Mouse (Mus musculus): ENCODE results near the gene Nudt22. TPM values are rescaled to one million over a fixed set of nuclear protein-coding genes. Genes with fewer than 3 reads are reported as not detected.

Nudt22 gene
- polyA plus RNA-seq, 1 experiment from 2014 or later, result 20.1 TPM

GRCm38 (mm10) chr19:6980381-6981093 is 15.4 kb downstream of the Nudt22 start, which contains the start of gene Fkbp2:
Gene Fkbp2 (minus strand): TSS chr19:6980501.
- Histone ChIP-seq H3K4me1 (peaks cover 44% of the 10 kb centered on the region), H3K27me3 (no peaks in the 10 kb centered on the region), H3K4me2 (replicated peaks) (peak within 1 kb of the TSS; percentile 96), H3K36me3 (peaks cover 31% of the 10 kb centered on the region), H3K9ac (peak within 1 kb of the TSS; percentile 68), H3K27ac (peak within 1 kb of the TSS; percentile 94), H3K4me3 (peak within 1 kb of the TSS; percentile 56), H3K9me3 (replicated peaks) (no peaks in the 10 kb centered on the region)
- WGBS, result 2% methylated on average over 38 of the region's 38 CpGs
- peak; percentile 88 for ATAC-seq (ENCODE audit: low FRiP score)

GRCm38 (mm10) chr19:6979486-6980380 is 16.2 kb downstream of the Nudt22 start:
- H3K27ac ChIP-seq, result peak overlapping the region; percentile 94
- peak overlapping the region; percentile 96 for H3K4me2 ChIP-seq (replicated peaks)
- peaks cover 26% of the 10 kb centered on the region for H3K36me3 ChIP-seq
- peaks cover 44% of the 10 kb centered on the region for H3K4me1 ChIP-seq
- H3K27me3 ChIP-seq, result no peaks in the 10 kb centered on the region
- peak overlapping the region; percentile 56 for H3K4me3 ChIP-seq
- ATAC-seq (ENCODE audit: low FRiP score), result peak; percentile 88
- WGBS, result under 1% methylated on average over 59 of the region's 59 CpGs
- H3K9me3 ChIP-seq (replicated peaks), result no peaks in the 10 kb centered on the region
- peak overlapping the region; percentile 68 for H3K9ac ChIP-seq

GRCm38 (mm10) chr19:6979001-6979479 is 16.9 kb downstream of the Nudt22 start:
- Histone ChIP-seq H3K4me3 (peak overlapping the region; percentile 56), H3K4me1 (peaks cover 46% of the 10 kb centered on the region), H3K27ac (peak overlapping the region; percentile 94), H3K36me3 (peaks cover 26% of the 10 kb centered on the region), H3K27me3 (no peaks in the 10 kb centered on the region), H3K4me2 (replicated peaks) (peak overlapping the region; percentile 96), H3K9ac (peak overlapping the region; percentile 68), H3K9me3 (replicated peaks) (no peaks in the 10 kb centered on the region)
- no peak for ATAC-seq (ENCODE audit: low FRiP score)
- 11% methylated on average over 11 of the region's 11 CpGs for WGBS

DNA sequence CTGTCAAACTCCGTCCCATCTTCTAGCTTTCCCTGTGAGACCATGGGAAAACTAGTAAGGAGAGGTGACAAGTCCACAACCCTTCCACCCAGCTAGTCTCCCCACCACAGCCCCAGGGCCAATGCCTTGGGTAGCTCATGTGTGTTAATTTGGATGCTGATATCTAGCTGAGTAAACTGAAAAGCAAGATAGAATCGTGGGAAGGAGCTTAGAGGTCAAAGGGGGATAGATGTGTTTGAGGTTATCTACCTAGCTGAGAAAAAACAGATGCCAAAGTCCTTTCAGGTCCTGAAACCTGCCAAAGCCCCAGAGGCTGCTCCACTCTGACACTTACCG is 17.3 kb downstream of the Nudt22 start:
- peaks cover 24% of the 10 kb centered on the region for H3K36me3 ChIP-seq
- 50% methylated on average over 3 of the region's 3 CpGs for WGBS
- peak overlapping the region; percentile 96 for H3K4me2 ChIP-seq (replicated peaks)
- no peak for ATAC-seq (ENCODE audit: low FRiP score)
- H3K27ac ChIP-seq, result peak overlapping the region; percentile 94
- H3K4me3 ChIP-seq, result peak overlapping the region; percentile 56
- H3K9ac ChIP-seq, result peak overlapping the region; percentile 68
- no peaks in the 10 kb centered on the region for H3K27me3 ChIP-seq
- peaks cover 49% of the 10 kb centered on the region for H3K4me1 ChIP-seq
- no peaks in the 10 kb centered on the region for H3K9me3 ChIP-seq (replicated peaks)

- Histone ChIP-seq H3K4me1 (peaks cover 52% of the 10 kb centered on the region), H3K9me3 (replicated peaks) (no peaks in the 10 kb centered on the region), H3K9ac (peak overlapping the region; percentile 68; the same call in 1 of the 2 replicates), H3K27me3 (no peaks in the 10 kb centered on the region), H3K27ac (peak overlapping the region; percentile 94), H3K36me3 (peaks cover 24% of the 10 kb centered on the region), H3K4me3 (0 out of 2 replicates have a peak overlapping the region, but pooled peaks have one; percentile 56), H3K4me2 (replicated peaks) (peak overlapping the region; percentile 96)
- no peak for ATAC-seq (ENCODE audit: low FRiP score)
- WGBS, result 86% methylated on average over 13 of the region's 13 CpGs
Observed at GRCm38 (mm10) chr19:6977759-6978638, 17.9 kb downstream of the Nudt22 start.

- Histone ChIP-seq H3K27ac (peak within 1 kb of the TSS; percentile 96), H3K9me3 (replicated peaks) (no peaks in the 10 kb centered on the region), H3K4me3 (peak within 1 kb of the TSS; percentile 78), H3K4me1 (peaks cover 48% of the 10 kb centered on the region), H3K27me3 (peaks cover 4% of the 10 kb centered on the region; the same call in 1 of the 2 replicates), H3K4me2 (replicated peaks) (peak within 1 kb of the TSS; percentile 96), H3K36me3 (peaks cover 17% of the 10 kb centered on the region), H3K9ac (peak within 1 kb of the TSS; percentile 89)
- 0 out of 2 replicates have a peak, but pooled peaks have one; percentile 7 for ATAC-seq (ENCODE audit: low FRiP score)
- 0% methylated on average over 16 of the region's 16 CpGs for WGBS
Observed at GRCm38 (mm10) chr19:6975537-6976521, 20.1 kb downstream of the Nudt22 start, which contains the start of gene Plcb3. Gene Plcb3 (minus strand): TSS chr19:6976470.

- peak within 1 kb of the TSS; percentile 89 for H3K9ac ChIP-seq
- H3K27ac ChIP-seq, result peak within 1 kb of the TSS; percentile 96
- peak within 1 kb of the TSS; percentile 96 for H3K4me2 ChIP-seq (replicated peaks)
- WGBS, result under 1% methylated on average over 48 of the region's 84 CpGs
- peak within 1 kb of the TSS; percentile 78 for H3K4me3 ChIP-seq
- H3K9me3 ChIP-seq (replicated peaks), result no peaks in the 10 kb centered on the region
- H3K4me1 ChIP-seq, result peaks cover 55% of the 10 kb centered on the region
- peaks cover 17% of the 10 kb centered on the region for H3K36me3 ChIP-seq
- peak; percentile 62 for ATAC-seq (ENCODE audit: low FRiP score)
- peaks cover 17% of the 10 kb centered on the region for H3K27me3 ChIP-seq
Observed at GRCm38 (mm10) chr19:6974211-6975205, 21.4 kb downstream of the Nudt22 start, which contains the start of gene Ppp1r14b. Gene Ppp1r14b (plus strand): TSS chr19:6974968.

GRCm38 (mm10) chr19:6973581-6974190 is 22.2 kb downstream of the Nudt22 start:
- 23% methylated on average over 11 of the region's 12 CpGs for whole genome bisulfite sequencing
- H3K9ac ChIP-seq, result peak overlapping the region; percentile 89
- H3K4me2 ChIP-seq (replicated peaks), result peak overlapping the region; percentile 96
- no peak for ATAC-seq (ENCODE audit: low FRiP score)
- H3K36me3 ChIP-seq, result peaks cover 16% of the 10 kb centered on the region
- peaks cover 47% of the 10 kb centered on the region for H3K4me1 ChIP-seq
- peak overlapping the region; percentile 96 for H3K27ac ChIP-seq
- H3K9me3 ChIP-seq (replicated peaks), result no peaks in the 10 kb centered on the region
- peaks cover 24% of the 10 kb centered on the region for H3K27me3 ChIP-seq
- peak overlapping the region; percentile 78 for H3K4me3 ChIP-seq

DNA sequence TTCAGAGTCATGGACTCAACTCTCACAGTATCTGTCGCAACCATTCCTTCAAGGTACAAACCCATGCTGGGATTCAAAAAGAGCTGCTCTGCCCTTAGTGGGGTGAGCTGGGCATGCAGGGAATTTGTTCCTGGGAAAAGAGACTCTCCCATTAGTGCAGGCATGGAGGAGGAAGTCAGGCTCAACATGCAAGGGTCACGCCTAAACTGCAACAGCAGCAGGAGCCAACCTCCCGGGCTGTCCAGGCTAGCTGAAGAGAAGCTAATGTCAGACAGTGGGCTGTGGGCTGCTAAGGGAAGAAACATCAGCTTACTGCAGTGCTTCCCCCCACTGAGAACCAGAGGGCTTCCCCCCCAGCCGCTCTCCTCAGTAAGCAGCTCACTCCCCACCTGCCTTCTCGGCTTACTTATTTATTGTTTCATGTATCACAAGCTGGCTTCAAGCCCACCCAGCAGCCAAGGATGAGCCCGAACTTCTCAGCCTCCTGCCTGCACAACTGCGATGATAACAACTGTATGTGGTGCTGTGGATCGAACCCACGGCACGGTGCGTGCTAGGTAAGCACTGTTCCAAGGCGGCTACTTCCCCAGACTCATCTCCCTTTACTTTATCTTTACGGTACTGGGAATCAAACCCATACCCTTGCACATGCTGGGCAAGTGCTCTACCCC is 23.5 kb downstream of the Nudt22 start:
- H3K36me3 ChIP-seq, result peaks cover 3% of the 10 kb centered on the region
- no peak overlapping the region for H3K4me3 ChIP-seq
- no peak overlapping the region for H3K27ac ChIP-seq
- H3K4me1 ChIP-seq, result peaks cover 39% of the 10 kb centered on the region
- no peak overlapping the region for H3K4me2 ChIP-seq (replicated peaks)
- no peak for ATAC-seq (ENCODE audit: low FRiP score)
- H3K9me3 ChIP-seq (replicated peaks), result no peaks in the 10 kb centered on the region
- peak overlapping the region; percentile 41 for H3K9ac ChIP-seq
- WGBS, result 76% methylated on average over 13 of the region's 13 CpGs
- H3K27me3 ChIP-seq, result peaks cover 37% of the 10 kb centered on the region

Measured in hindbrain, embryonic 12.5 days (tissue).